Mouse (Mus musculus): ENCODE measurements around the gene Atp1b1. TPM values are rescaled to one million over a fixed set of nuclear protein-coding genes. Genes with fewer than 3 reads are reported as not detected.

The Atp1b1 gene
- polyA plus RNA-seq, 1 experiment from 2014 or later, result 20.3 TPM

DNA sequence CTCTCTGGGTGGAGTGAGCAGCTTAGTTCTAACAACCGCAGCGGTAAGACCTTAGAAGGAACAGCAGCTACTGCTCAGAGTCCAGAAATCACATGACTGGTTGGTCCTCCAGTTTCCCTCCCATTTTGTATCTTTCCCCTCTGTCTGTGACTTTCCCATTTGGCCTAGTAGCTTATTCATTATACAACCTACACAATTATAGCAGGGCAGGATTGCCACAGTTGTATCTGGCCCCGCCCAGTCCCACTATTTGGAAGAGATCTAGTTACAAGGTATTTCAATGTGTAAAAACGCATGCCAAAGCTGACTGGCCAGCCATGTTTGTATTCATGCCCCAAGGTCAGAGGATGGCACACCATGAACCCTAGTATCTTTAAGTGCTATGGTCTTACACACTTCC lies 7.5 kb downstream of the Atp1b1 start:
- H3K27ac ChIP-seq (ENCODE audit: low read length), result no peak overlapping the region
- ATAC-seq (ENCODE audit: low read depth), result no peak
- 68% methylated on average over 4 of the region's 4 CpGs for WGBS (ENCODE audit: insufficient replicate concordance)
- no peaks in the 10 kb centered on the region for H3K9me3 ChIP-seq (replicated peaks; ENCODE audit: control insufficient read depth, low read length)
- H3K36me3 ChIP-seq (ENCODE audit: control insufficient read depth, insufficient read depth), result no peaks in the 10 kb centered on the region
- H3K27me3 ChIP-seq (ENCODE audit: control insufficient read depth, insufficient read depth, low read depth, low read length), result peaks cover 4% of the 10 kb centered on the region
- no peaks in the 10 kb centered on the region; the same call in 1 of the 2 replicates for H3K4me1 ChIP-seq (ENCODE audit: control insufficient read depth, low read depth, low read length)
- H3K4me2 ChIP-seq (ENCODE audit: low read depth, low read length), result no peak overlapping the region
- no peak overlapping the region for H3K9ac ChIP-seq (ENCODE audit: low read depth, low read length)
- no peak overlapping the region for H3K4me3 ChIP-seq (ENCODE audit: low read depth, low read length)

DNA sequence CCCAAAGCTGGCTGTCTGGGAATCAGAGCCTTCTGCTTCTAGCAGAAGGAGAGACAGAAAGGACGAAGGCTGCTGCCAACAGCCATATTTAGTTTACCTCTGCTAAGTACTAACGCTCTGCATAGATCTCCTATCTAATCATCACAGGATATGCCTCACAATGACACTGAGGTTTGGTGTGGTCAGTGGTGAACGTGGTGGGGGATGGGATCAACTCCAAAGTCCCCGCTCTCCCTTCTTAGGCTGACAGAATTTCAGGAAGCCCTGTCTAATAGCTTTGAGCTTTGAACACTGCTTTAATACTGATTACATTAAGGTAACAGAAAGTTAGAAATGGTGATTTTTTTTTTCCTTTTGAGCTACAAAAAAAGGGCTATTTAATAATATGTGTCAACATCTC lies 7.9 kb downstream of the Atp1b1 start:
- H3K36me3 ChIP-seq (ENCODE audit: control insufficient read depth, insufficient read depth), result no peaks in the 10 kb centered on the region
- ATAC-seq (ENCODE audit: low read depth), result no peak
- H3K27me3 ChIP-seq (ENCODE audit: control insufficient read depth, insufficient read depth, low read depth, low read length), result peaks cover 3% of the 10 kb centered on the region
- no peak overlapping the region for H3K27ac ChIP-seq (ENCODE audit: low read length)
- H3K9ac ChIP-seq (ENCODE audit: low read depth, low read length), result no peak overlapping the region
- 27% methylated on average over 4 of the region's 4 CpGs for WGBS (ENCODE audit: insufficient replicate concordance)
- no peak overlapping the region for H3K4me3 ChIP-seq (ENCODE audit: low read depth, low read length)
- H3K9me3 ChIP-seq (replicated peaks; ENCODE audit: control insufficient read depth, low read length), result no peaks in the 10 kb centered on the region
- H3K4me1 ChIP-seq (ENCODE audit: control insufficient read depth, low read depth, low read length), result no peaks in the 10 kb centered on the region; the same call in 1 of the 2 replicates
- no peak overlapping the region for H3K4me2 ChIP-seq (ENCODE audit: low read depth, low read length)

DNA sequence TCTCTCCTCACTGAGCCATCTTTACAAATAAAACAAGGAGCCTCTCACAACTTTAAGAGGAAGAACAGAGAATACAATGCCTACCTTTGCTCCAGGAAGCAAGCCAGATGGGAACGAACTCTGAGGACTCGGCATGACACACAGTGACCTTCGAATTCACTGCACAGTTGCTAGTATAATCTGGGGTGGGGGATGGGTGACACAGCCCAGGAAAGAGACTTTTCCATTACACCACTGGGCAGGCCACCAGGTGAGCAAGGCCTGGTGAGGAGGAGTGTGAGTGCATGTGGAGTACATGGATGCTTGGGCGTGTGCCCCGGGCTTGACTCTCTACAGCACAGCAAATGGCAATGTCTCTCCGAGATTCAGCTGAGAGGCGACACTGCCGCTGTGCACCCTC lies 8.5 kb downstream of the Atp1b1 start:
- WGBS (ENCODE audit: insufficient replicate concordance), result 64% methylated on average over 8 of the region's 8 CpGs
- Histone ChIP-seq H3K36me3 (ENCODE audit: control insufficient read depth, insufficient read depth) (no peaks in the 10 kb centered on the region), H3K27me3 (ENCODE audit: control insufficient read depth, insufficient read depth, low read depth, low read length) (peaks cover under 1% of the 10 kb centered on the region; the same call in 1 of the 2 replicates), H3K9me3 (replicated peaks; ENCODE audit: control insufficient read depth, low read length) (no peaks in the 10 kb centered on the region), H3K27ac (ENCODE audit: low read length) (no peak overlapping the region), H3K4me2 (ENCODE audit: low read depth, low read length) (no peak overlapping the region), H3K9ac (ENCODE audit: low read depth, low read length) (no peak overlapping the region), H3K4me1 (ENCODE audit: control insufficient read depth, low read depth, low read length) (no peaks in the 10 kb centered on the region; the same call in 1 of the 2 replicates), H3K4me3 (ENCODE audit: low read depth, low read length) (no peak overlapping the region)
- no peak for ATAC-seq (ENCODE audit: low read depth)

DNA sequence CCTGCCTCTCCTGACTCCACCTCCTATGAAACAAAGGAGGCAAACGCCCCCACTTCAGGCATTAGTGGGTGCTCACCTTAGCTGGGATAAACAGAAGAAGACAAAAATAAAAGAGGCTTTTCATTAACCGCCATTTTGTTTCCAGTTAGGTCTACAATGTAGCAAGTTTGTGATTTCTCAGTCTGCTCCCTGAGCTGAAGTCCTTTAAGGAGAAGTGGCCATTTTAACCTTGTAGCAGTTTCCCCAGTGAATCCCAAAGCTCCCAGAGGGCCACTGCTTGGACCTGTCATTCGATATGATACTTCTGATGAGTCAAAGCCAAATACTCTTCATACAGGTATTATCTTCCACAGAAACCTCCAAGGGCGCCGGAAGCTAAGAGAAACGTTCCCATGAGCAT lies 10.6 kb downstream of the Atp1b1 start:
- Histone ChIP-seq H3K9me3 (replicated peaks; ENCODE audit: control insufficient read depth, low read length) (no peaks in the 10 kb centered on the region), H3K36me3 (ENCODE audit: control insufficient read depth, insufficient read depth) (no peaks in the 10 kb centered on the region), H3K4me1 (ENCODE audit: control insufficient read depth, low read depth, low read length) (no peaks in the 10 kb centered on the region), H3K27ac (ENCODE audit: low read length) (no peak overlapping the region), H3K4me2 (ENCODE audit: low read depth, low read length) (no peak overlapping the region), H3K4me3 (ENCODE audit: low read depth, low read length) (no peak overlapping the region), H3K9ac (ENCODE audit: low read depth, low read length) (no peak overlapping the region), H3K27me3 (ENCODE audit: control insufficient read depth, insufficient read depth, low read depth, low read length) (no peaks in the 10 kb centered on the region)
- ATAC-seq (ENCODE audit: low read depth), result no peak
- 65% methylated on average over 6 of the region's 6 CpGs for WGBS (ENCODE audit: insufficient replicate concordance)

DNA sequence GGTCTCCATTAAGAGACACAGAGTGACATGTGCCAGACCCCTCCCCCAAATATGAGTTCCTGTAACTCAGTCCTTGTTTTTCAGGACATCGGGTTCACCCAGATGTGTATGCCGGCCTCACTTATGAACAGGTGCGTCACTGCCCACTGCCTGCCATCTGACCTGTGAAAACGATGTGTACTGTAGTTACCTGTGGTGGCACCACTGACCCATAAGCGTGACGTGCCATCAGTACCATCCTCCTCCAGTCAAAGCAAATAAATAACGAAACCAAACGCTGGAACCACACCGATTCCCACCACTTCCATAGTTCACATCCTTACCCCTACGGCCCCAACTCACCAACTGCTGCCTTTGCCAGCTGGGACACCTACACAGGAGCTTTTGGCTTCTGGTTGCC lies 11.6 kb downstream of the Atp1b1 start:
- whole genome bisulfite sequencing (ENCODE audit: insufficient replicate concordance), result 75% methylated on average over 10 of the region's 10 CpGs
- H3K9ac ChIP-seq (ENCODE audit: low read depth, low read length), result no peak overlapping the region
- H3K4me1 ChIP-seq (ENCODE audit: control insufficient read depth, low read depth, low read length), result no peaks in the 10 kb centered on the region

GRCm38 (mm10) chr1:164445620-164446162 lies 12.5 kb downstream of the Atp1b1 start:
- no peak for ATAC-seq (ENCODE audit: low read depth)

More for the DNA sequence above, 11.6 kb downstream of the Atp1b1 start:
- Histone ChIP-seq H3K27me3 (ENCODE audit: control insufficient read depth, insufficient read depth, low read depth, low read length) (no peaks in the 10 kb centered on the region), H3K4me2 (ENCODE audit: low read depth, low read length) (no peak overlapping the region), H3K27ac (ENCODE audit: low read length) (no peak overlapping the region), H3K36me3 (ENCODE audit: control insufficient read depth, insufficient read depth) (no peaks in the 10 kb centered on the region), H3K9me3 (replicated peaks; ENCODE audit: control insufficient read depth, low read length) (no peaks in the 10 kb centered on the region), H3K4me3 (ENCODE audit: low read depth, low read length) (no peak overlapping the region)
- ATAC-seq (ENCODE audit: low read depth), result no peak

DNA sequence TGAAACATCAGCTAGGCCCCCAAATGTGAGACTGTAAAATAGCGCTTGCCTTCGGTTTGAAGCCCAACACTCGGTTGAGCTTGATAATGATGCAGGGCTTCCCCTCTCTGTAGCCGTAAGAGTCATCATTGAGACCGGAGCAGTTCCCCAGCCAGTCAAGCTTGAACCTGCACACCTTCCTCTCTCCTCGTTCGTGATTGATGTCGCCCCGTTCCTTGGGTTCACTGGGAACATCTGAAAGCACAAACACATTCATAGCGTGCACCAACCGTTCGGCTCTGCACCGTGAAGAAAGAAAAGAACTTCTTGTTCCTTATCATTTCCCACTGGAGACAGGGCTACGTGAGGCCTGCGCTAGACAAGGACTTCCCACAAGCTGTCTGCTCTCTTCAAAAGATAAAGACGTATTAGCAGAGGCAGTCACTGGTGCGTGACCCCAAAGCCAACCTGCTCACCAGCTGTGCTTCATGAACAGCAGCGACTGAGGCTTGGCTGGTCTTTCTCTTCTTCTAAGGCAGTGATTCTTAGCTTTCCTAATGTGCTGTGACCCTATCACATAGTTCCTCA lies 16.7 kb downstream of the Atp1b1 start:
- WGBS (ENCODE audit: insufficient replicate concordance), result 25% methylated on average over 18 of the region's 18 CpGs
- Histone ChIP-seq H3K27ac (ENCODE audit: low read length) (peak overlapping the region; percentile 15; the same call in 1 of the 2 replicates), H3K36me3 (ENCODE audit: control insufficient read depth, insufficient read depth) (no peaks in the 10 kb centered on the region; the same call in 1 of the 2 replicates), H3K4me2 (ENCODE audit: low read depth, low read length) (no peak overlapping the region), H3K4me1 (ENCODE audit: control insufficient read depth, low read depth, low read length) (no peaks in the 10 kb centered on the region; the same call in 1 of the 2 replicates), H3K27me3 (ENCODE audit: control insufficient read depth, insufficient read depth, low read depth, low read length) (no peaks in the 10 kb centered on the region), H3K9me3 (replicated peaks; ENCODE audit: control insufficient read depth, low read length) (no peaks in the 10 kb centered on the region), H3K9ac (ENCODE audit: low read depth, low read length) (no peak overlapping the region), H3K4me3 (ENCODE audit: low read depth, low read length) (no peak overlapping the region)
- peak; percentile 86 for ATAC-seq (ENCODE audit: low read depth)

More at GRCm38 (mm10) chr1:164445620-164446162, 12.5 kb downstream of the Atp1b1 start:
- no peaks in the 10 kb centered on the region for H3K27me3 ChIP-seq (ENCODE audit: control insufficient read depth, insufficient read depth, low read depth, low read length)
- no peak overlapping the region for H3K4me2 ChIP-seq (ENCODE audit: low read depth, low read length)
- no peak overlapping the region for H3K4me3 ChIP-seq (ENCODE audit: low read depth, low read length)
- H3K9me3 ChIP-seq (replicated peaks; ENCODE audit: control insufficient read depth, low read length), result no peaks in the 10 kb centered on the region
- no peaks in the 10 kb centered on the region for H3K36me3 ChIP-seq (ENCODE audit: control insufficient read depth, insufficient read depth)
- H3K4me1 ChIP-seq (ENCODE audit: control insufficient read depth, low read depth, low read length), result no peaks in the 10 kb centered on the region; the same call in 1 of the 2 replicates
- H3K9ac ChIP-seq (ENCODE audit: low read depth, low read length), result no peak overlapping the region
- H3K27ac ChIP-seq (ENCODE audit: low read length), result no peak overlapping the region
- WGBS (ENCODE audit: insufficient replicate concordance), result 57% methylated on average over 5 of the region's 5 CpGs

DNA sequence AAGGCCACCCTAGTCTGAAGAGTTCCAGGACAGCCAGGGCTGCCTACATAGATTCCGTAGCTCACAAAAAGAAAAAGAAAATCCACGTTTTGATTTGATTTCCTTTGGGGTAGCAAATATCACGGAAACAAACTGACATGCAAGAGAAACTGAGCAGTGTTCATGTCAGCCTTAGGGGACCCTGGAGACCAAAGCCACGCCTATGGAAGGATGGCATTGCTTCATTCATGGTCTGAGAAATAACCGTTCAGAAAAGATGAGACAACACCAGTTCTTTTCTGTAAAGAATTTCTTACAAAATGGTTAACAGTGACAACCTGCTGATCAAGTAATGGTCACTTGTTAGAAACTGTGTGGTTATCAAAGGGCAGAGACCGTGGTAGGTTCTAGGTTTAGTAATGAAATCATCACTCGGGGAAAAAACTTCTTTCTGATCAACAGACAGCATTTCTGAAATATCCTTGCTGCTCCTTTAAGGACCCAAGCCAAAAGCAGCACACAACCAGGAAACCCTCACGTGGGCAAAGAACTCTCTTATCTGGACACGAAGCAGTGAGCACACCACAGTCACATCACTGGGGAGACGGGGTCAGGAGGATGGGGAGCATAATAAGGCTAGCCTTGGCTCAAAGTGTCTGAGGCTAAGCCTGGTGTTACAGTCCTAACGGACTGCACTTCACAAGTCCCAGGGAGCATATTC lies 17.3 kb downstream of the Atp1b1 start:
- H3K9me3 ChIP-seq (replicated peaks; ENCODE audit: control insufficient read depth, low read length), result no peaks in the 10 kb centered on the region
- no peaks in the 10 kb centered on the region for H3K27me3 ChIP-seq (ENCODE audit: control insufficient read depth, insufficient read depth, low read depth, low read length)
- 36% methylated on average over 11 of the region's 11 CpGs for WGBS (ENCODE audit: insufficient replicate concordance)
- H3K27ac ChIP-seq (ENCODE audit: low read length), result peak overlapping the region; percentile 15; the same call in 1 of the 2 replicates
- H3K4me3 ChIP-seq (ENCODE audit: low read depth, low read length), result no peak overlapping the region
- no peak overlapping the region for H3K9ac ChIP-seq (ENCODE audit: low read depth, low read length)
- peak overlapping the region; percentile 18; the same call in 1 of the 2 replicates for H3K4me2 ChIP-seq (ENCODE audit: low read depth, low read length)
- no peaks in the 10 kb centered on the region; the same call in 1 of the 2 replicates for H3K4me1 ChIP-seq (ENCODE audit: control insufficient read depth, low read depth, low read length)
- H3K36me3 ChIP-seq (ENCODE audit: control insufficient read depth, insufficient read depth), result no peaks in the 10 kb centered on the region; the same call in 1 of the 2 replicates
- ATAC-seq (ENCODE audit: low read depth), result peak; percentile 59

GRCm38 (mm10) chr1:164440230-164440629 lies 17.9 kb downstream of the Atp1b1 start:
- Histone ChIP-seq H3K27me3 (ENCODE audit: control insufficient read depth, insufficient read depth, low read depth, low read length) (no peaks in the 10 kb centered on the region), H3K9ac (ENCODE audit: low read depth, low read length) (no peak overlapping the region), H3K36me3 (ENCODE audit: control insufficient read depth, insufficient read depth) (no peaks in the 10 kb centered on the region; the same call in 1 of the 2 replicates), H3K9me3 (replicated peaks; ENCODE audit: control insufficient read depth, low read length) (no peaks in the 10 kb centered on the region), H3K4me1 (ENCODE audit: control insufficient read depth, low read depth, low read length) (no peaks in the 10 kb centered on the region; the same call in 1 of the 2 replicates), H3K27ac (ENCODE audit: low read length) (no peak overlapping the region), H3K4me2 (ENCODE audit: low read depth, low read length) (0 out of 2 replicates have a peak overlapping the region, but pooled peaks have one; percentile 18), H3K4me3 (ENCODE audit: low read depth, low read length) (no peak overlapping the region)
- WGBS (ENCODE audit: insufficient replicate concordance), result 21% methylated on average over 6 of the region's 6 CpGs
- ATAC-seq (ENCODE audit: low read depth), result no peak
